Mouse (Mus musculus): ENCODE data around the gene Fgfr2.

- TF ChIP-seq EP300 (IDR thresholded peaks at IDR 0.05; ENCODE audit: low read depth) (no peak), CTCF (IDR thresholded peaks at IDR 0.05; ENCODE audit: low read depth) (no peak)
Observed at GRCm38 (mm10) chr7:131651921-131652694, 1471.0 kb downstream of the Fgfr2 start.

Measured in liver, postnatal 0 days (tissue).